Mouse (Mus musculus) layer of hippocampus, postnatal 14 days (tissue): ENCODE data around the gene Tmcc1. TPM values are rescaled to one million over a fixed set of nuclear protein-coding genes. Genes with fewer than 3 reads are reported as not detected.

Source experiments
- DNase-seq, 2 experiments: peaks; one replicate each; pipeline ENCODE4 v3.0.0; 2021 to 2022; ENCODE audit warnings: low spot score in 2 of 2, mixed read lengths in 1 of 2
- total RNA-seq, 2 experiments: library from RNA; stranded (reverse); gene quantifications; 2 replicates each; pipeline ENCODE4 v1.2.3; 2021

Gene Tmcc1
- total RNA-seq, 2 experiments from 2014 or later, result 69.8 to 78.5 TPM

DNA sequence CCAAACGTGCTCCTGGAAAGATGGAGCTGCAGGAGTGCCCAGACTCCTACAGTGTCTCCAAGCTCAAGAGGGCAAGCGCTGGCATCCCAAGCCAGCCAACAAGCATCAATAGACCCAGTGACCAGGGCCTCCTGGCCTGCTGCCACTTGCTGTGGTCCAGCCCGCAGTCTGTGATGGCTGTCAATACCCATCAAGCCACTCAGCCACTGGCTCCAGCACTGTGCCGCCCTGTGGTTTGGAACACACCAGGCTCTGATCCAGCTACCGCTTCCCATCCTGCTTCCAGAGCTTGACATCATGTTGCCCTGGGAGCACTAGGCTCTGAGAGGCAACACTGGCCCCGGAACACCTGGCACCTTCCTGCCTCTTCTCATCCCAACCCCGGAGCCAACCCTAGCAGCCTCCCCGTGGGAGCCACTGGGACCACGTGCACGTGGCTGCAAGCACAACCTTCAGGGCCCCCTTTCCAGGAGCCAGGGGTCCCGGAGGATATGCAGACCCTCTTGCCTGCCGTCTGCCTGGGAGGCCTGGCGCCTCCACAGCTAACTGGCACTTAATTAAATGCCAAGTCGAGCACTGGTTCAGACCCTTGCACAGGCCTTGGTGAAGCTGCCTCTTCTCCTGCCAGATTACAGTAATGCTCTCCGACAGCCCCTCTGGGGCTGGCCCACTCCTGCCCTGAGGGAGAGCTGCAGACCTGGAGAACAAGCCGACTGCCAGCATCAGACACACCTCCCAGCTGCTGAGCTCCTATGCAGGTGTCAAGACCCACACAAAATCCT, 219.2 kb downstream of the Tmcc1 start:
- peak; percentile 35 to 68 for DNase-seq

DNA sequence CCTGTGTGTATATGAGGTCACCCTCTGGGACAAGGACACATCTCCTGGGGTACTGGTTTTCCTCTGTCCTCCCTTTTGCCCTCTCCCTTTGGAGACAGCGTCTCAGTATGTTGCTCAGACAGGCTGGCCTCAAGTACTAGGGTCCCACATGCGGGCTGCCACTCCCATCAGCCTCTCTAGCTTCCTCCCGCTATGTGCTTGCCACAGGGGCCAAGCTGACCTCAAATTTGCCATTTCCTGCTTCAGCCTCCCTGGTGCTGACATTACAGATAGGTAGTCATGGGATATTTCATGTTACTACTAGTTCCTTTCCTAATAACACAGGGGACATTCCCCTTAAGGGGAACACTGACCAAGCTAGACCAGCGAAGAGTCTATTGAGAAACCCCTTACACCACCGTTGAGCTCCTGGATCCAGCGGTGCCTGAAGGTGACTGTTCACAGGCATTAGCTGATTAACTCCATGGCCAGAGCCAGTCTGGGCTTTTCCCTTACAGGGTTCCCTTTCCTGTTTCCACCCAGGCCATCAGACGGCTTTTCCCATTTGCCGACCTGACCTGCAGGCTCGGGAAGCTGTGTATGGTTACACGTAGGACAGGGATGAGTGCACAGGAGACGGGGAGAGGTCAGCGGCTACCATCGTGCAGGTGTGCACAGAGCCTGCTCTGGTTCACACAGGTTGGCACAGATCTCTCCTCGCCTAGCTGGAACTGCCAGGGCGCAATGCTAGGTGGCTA, 220.0 kb downstream of the Tmcc1 start:
- no peak for DNase-seq

DNA sequence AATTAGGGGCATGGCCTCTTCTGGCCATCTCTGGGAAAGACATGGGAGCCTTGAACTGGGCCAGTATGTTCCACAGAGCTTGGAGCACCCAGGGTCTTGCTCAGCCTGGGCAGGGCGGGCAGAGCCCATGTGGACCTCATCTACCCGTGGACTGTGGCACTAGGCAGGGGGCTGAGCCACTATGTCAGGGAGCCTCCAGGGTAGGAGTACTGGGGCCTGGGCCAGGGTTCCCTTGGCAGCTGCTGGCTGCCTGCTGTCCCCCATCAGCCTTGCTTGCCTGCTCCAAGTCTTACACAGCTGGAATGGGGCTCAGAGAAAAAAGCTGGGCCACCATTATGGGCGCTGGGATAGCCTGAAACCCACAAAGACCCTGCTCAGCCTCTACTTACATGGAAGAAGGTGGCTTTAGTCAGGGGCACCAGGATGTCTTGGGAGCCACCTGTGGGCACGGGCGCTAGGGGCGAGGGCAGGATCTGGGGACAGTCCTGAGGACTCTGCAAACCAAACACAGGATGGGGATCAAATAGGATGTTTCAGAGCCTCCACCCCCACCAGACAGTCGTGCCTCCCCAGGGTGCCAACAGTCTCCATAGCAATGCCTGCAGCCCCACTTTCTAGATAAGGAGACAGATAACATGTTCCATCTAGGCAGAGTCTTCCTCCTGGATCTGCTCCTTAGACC, 221.1 kb downstream of the Tmcc1 start:
- DNase-seq, result no peak

DNA sequence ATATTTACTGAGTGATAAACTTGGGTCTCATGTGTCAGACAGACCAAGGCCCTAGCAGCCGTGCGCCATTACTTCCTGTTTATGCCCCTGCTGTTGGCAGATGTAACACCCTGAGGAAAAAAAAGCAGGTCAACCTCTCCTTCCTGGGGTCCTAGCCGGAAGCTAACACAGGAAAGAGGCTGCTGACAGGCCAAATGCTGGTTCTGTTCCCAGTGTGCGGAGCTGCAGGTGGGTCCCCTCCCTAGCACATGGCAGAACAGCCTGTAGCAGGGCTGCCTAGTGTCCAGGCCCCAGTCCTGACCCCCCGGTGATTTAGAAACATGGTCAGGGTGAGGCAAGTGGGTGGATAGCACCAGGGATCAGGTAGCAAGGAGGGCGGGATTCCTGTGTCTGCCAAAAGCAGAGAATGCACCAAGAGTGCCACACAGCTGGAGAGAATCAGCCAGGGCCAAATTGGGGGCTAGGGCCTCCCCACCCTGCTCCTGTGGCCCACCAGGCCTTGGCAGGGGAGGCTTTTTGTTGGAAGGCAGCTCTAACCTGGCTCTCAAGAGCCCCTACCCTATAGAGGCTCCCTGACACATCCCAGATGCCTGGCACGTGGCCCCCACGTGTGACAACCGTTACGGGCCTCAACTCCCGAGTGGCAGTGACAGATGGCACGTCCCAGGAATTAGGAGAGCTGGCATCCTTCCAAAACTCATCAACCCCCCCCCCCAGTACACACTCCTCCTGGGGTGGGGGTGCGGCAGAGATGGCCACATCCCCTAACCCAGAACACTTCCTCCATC, 221.8 kb downstream of the Tmcc1 start:
- no peak for DNase-seq

DNA sequence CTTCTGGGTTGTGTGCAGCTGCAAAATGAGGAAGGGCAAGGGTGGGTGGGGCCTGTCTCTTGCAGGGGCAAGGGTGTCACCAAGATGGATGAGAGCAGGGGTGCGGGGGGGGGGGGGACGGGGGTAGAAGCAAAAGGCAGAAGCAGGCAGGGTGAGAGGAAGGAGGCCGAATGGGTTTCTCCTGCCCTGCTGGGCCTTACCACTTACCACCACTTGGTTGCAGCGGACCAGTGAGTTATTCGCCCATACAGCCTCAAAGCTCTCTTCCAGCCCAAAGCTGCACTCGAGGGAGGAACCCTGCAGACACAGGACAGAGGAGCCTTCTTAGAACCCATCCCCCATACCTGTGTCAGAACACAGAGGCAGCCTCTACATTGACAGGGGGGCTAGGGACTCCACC, 223.3 kb downstream of the Tmcc1 start:
- DNase-seq, result no peak

DNA sequence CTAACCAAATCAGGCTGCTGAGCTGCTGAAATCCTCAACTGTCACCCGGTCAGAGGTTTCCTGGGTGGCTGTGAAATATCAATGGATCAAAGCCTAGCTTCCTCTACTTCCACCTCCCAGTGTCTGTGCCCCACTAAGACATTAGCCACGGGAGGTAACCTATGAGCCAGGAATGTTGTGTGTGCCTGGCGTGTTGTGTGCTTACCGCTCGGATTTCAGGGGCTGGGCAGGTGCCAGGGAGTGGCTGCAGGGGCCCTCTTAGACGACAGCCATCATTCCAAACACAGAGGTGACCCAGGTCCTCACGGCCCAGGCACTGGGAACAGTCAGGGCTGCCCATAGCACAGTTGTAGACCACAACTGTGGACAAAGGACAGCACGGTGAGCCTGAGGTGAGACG, 224.2 kb downstream of the Tmcc1 start:
- DNase-seq, result no peak

DNA sequence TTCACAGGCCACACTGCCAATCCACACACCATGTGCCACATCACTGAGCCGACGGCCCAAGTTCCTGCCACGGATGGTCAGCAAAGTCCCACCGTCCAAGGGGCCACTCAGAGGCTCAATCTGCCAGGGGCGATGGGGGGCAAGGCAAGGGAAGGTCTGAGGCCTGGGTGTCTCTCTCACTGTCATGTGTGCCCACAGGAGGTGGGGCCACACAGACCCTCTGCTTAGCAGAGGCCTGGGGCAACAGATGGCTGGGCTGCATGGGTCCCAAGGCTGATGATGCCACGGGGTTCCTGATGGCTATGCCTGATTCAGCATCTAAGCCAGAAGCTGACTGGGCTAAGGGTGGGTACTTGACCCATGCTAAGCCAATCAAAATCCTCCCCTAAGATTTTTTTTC, 224.6 kb downstream of the Tmcc1 start:
- DNase-seq, result no peak

Other genes starting within 250 kb of the Tmcc1 start
- gene H1foo, start 248.5 kb downstream of the Tmcc1 start, total RNA-seq, result not detected
- 10 to 100 TPM; 40.9 to 47.9 TPM for gene Plxnd1, start 198.5 kb downstream of the Tmcc1 start, total RNA-seq
- gene Washc2, start 14.6 kb upstream of the Tmcc1 start, total RNA-seq, result 10 to 100 TPM; 90.7 to 91.8 TPM
- gene Zfand4, start 70.7 kb upstream of the Tmcc1 start, total RNA-seq, result 1 to 10 TPM; 7.4 to 8.5 TPM
- 10 to 100 TPM; 69.2 to 73.9 TPM for gene March8, start 144.5 kb upstream of the Tmcc1 start, total RNA-seq